Mouse (Mus musculus): ENCODE measurements around the gene Lamtor4. TPM values are rescaled to one million over a fixed set of nuclear protein-coding genes. Genes with fewer than 3 reads are reported as not detected.

Lamtor4 gene
- polyA plus RNA-seq, 1 experiment from 2014 or later: 93.6 TPM

DNA sequence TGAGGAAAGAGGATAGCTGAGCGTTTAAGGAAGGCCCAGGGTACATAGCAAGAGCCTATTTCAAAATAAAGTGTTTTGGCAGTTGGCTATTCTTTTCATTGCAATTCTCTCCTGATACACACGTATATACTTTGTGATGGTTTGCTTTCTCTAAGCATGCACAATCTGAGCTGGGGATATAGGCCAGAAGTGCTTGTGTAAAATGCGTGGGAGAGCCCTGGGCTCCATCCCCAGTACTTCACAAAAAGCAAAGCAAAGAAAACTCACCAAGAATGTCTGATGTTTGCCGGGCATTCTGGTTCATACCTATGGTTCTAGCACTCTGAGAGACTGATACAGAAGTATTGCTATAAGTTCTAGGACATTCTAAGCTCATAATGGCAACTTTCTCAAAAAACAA lies 13.7 kb downstream of the Lamtor4 start:
- Histone ChIP-seq H3K27ac (replicated peaks in 1 of 2; ENCODE audit: control insufficient read depth in 1 of 2, insufficient read depth in 1 of 2, low read depth in 2 of 2, low read length in 2 of 2) (no peak overlapping the region), H3K27me3 (ENCODE audit: control insufficient read depth, insufficient read depth, low read length) (peaks cover 23% of the 10 kb centered on the region), H3K4me2 (ENCODE audit: low read length) (no peak overlapping the region), H3K9me3 (ENCODE audit: control insufficient read depth, low read length) (no peaks in the 10 kb centered on the region), H3K4me1 (ENCODE audit: control insufficient read depth in 2 of 2, insufficient read depth in 2 of 2, low read length in 2 of 2) (peaks cover 0 to 10% of the 10 kb centered on the region in 2 experiments; a peak in 3 of 4 replicates), H3K4me3 (ENCODE audit: control insufficient read depth in 1 of 2, insufficient read depth in 1 of 2, low read depth in 1 of 2, low read length in 2 of 2) (no peak overlapping the region), H3K9ac (ENCODE audit: low read length) (no peak overlapping the region), H3K36me3 (ENCODE audit: control insufficient read depth, insufficient read depth, low read length) (0 out of 2 replicates have a peak, but pooled peaks cover 9% of the 10 kb centered on the region)
- 68% methylated on average over 4 of the region's 4 CpGs for WGBS
- ATAC-seq (ENCODE audit: insufficient number of reproducible peaks, insufficient read depth, low FRiP score, low read depth): no peak

DNA sequence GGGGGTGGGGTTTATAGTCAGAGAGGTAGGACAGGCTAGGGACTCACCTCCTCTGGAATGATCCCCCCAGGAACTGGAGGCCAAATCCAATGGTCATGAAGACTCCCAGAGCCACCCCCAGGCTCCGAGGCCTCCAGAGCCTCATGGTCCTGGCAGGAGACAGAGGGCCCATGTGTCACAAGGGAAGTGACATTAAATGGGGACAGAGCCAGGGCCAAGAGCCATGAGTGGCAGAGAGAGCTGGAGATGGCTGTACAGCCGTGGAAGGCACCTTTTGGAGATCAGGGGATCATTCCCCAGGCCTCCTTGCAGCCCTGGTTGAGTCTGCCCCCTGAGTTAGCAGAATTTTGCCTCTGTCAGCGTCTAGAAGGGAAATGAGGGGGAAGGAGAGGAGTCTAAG lies 15.9 kb downstream of the Lamtor4 start:
- no peak overlapping the region for H3K4me3 ChIP-seq (ENCODE audit: control insufficient read depth in 1 of 2, insufficient read depth in 1 of 2, low read depth in 1 of 2, low read length in 2 of 2)
- H3K4me1 ChIP-seq (ENCODE audit: control insufficient read depth in 2 of 2, insufficient read depth in 2 of 2, low read length in 2 of 2): peaks cover 0 to 5% of the 10 kb centered on the region in 2 experiments; a peak in 2 of 4 replicates
- H3K27me3 ChIP-seq (ENCODE audit: control insufficient read depth, insufficient read depth, low read length): peaks cover 23% of the 10 kb centered on the region
- no peak overlapping the region for H3K27ac ChIP-seq (replicated peaks in 1 of 2; ENCODE audit: control insufficient read depth in 1 of 2, insufficient read depth in 1 of 2, low read depth in 2 of 2, low read length in 2 of 2)
- H3K9ac ChIP-seq (ENCODE audit: low read length): no peak overlapping the region
- no peak for ATAC-seq (ENCODE audit: insufficient number of reproducible peaks, insufficient read depth, low FRiP score, low read depth)
- no peaks in the 10 kb centered on the region for H3K9me3 ChIP-seq (ENCODE audit: control insufficient read depth, low read length)
- H3K36me3 ChIP-seq (ENCODE audit: control insufficient read depth, insufficient read depth, low read length): 0 out of 2 replicates have a peak, but pooled peaks cover 3% of the 10 kb centered on the region
- 35% methylated on average over 3 of the region's 3 CpGs for WGBS
- no peak overlapping the region for H3K4me2 ChIP-seq (ENCODE audit: low read length)

DNA sequence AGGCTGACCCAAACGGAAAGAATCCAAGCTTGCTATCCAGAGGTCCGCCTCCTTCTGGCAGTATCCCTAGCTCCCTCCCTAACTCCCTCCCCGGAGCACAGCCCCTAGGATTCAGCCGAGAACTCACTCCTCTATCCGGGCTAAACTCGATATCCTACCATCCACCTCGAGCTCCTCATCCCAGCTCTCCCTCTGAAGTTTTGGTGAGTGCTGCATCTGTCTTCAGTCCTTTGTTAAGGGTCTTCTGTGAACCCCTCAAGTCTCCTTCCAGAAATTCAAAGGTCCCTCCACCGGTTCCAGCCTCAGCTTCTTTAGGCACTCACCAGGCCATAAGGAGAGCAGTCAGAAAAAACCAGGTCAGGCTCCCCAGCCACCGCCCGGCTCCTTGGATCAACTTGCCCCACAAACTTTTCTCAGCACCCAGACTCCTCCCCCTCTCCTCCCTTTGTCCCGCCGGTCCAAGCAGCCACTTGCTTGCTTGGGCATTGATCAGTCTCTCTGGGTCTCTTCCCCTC lies 17.2 kb downstream of the Lamtor4 start, which contains the start of gene Gal3st4:
TSS of gene Gal3st4 (minus strand) at position 432 of the 515 bp plus-strand sequence.
- H3K27me3 ChIP-seq (ENCODE audit: control insufficient read depth, insufficient read depth, low read length): peaks cover 26% of the 10 kb centered on the region
- H3K27ac ChIP-seq (replicated peaks in 1 of 2; ENCODE audit: control insufficient read depth in 1 of 2, insufficient read depth in 1 of 2, low read depth in 2 of 2, low read length in 2 of 2): no peak within 1 kb of the TSS
- no peaks in the 10 kb centered on the region for H3K9me3 ChIP-seq (ENCODE audit: control insufficient read depth, low read length)
- peaks cover 0 to 5% of the 10 kb centered on the region in 2 experiments; a peak in 2 of 4 replicates for H3K4me1 ChIP-seq (ENCODE audit: control insufficient read depth in 2 of 2, insufficient read depth in 2 of 2, low read length in 2 of 2)
- peak within 1 kb of the TSS; percentile 44 for H3K4me2 ChIP-seq (ENCODE audit: low read length)
- no peaks in the 10 kb centered on the region for H3K36me3 ChIP-seq (ENCODE audit: control insufficient read depth, insufficient read depth, low read length)
- ATAC-seq (ENCODE audit: insufficient number of reproducible peaks, insufficient read depth, low FRiP score, low read depth): no peak
- peak within 1 kb of the TSS; percentile 45; the same call in 1 of the 2 replicates for H3K9ac ChIP-seq (ENCODE audit: low read length)
- WGBS: under 1% methylated on average over 12 of the region's 12 CpGs
- H3K4me3 ChIP-seq (ENCODE audit: control insufficient read depth in 1 of 2, insufficient read depth in 1 of 2, low read depth in 1 of 2, low read length in 2 of 2): peak within 1 kb of the TSS; percentile 11 to 26; a peak in 3 of 4 replicates

DNA sequence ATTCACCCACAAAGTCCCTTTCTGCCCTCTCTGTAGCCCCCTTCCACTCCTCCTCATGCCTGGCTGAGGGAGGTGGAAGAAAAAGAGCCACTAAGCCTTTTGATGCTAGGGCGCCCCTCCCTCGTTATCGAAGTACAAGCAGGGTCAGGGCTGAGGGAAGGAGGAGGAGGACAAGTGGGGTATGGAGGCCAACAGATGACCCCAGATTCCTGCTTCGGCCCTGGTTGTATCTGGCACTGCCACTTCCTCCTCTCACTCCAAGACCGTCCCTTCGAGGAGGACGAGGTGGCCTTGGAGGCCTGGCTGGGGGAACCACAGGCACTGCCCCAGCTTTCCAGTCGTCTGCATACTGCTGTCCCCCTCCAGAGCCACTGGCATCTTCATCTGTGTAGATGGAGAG lies 18.9 kb downstream of the Lamtor4 start:
- Histone ChIP-seq H3K9ac (ENCODE audit: low read length) (no peak overlapping the region), H3K27me3 (ENCODE audit: control insufficient read depth, insufficient read depth, low read length) (peaks cover 26% of the 10 kb centered on the region), H3K9me3 (ENCODE audit: control insufficient read depth, low read length) (no peaks in the 10 kb centered on the region), H3K36me3 (ENCODE audit: control insufficient read depth, insufficient read depth, low read length) (no peaks in the 10 kb centered on the region), H3K4me2 (ENCODE audit: low read length) (no peak overlapping the region), H3K4me1 (ENCODE audit: control insufficient read depth in 2 of 2, insufficient read depth in 2 of 2, low read length in 2 of 2) (peaks cover 0 to 9% of the 10 kb centered on the region in 2 experiments; a peak in 2 of 4 replicates), H3K27ac (replicated peaks in 1 of 2; ENCODE audit: control insufficient read depth in 1 of 2, insufficient read depth in 1 of 2, low read depth in 2 of 2, low read length in 2 of 2) (no peak overlapping the region), H3K4me3 (ENCODE audit: control insufficient read depth in 1 of 2, insufficient read depth in 1 of 2, low read depth in 1 of 2, low read length in 2 of 2) (no peak overlapping the region)
- 73% methylated on average over 8 of the region's 8 CpGs for WGBS
- ATAC-seq (ENCODE audit: insufficient number of reproducible peaks, insufficient read depth, low FRiP score, low read depth): no peak

DNA sequence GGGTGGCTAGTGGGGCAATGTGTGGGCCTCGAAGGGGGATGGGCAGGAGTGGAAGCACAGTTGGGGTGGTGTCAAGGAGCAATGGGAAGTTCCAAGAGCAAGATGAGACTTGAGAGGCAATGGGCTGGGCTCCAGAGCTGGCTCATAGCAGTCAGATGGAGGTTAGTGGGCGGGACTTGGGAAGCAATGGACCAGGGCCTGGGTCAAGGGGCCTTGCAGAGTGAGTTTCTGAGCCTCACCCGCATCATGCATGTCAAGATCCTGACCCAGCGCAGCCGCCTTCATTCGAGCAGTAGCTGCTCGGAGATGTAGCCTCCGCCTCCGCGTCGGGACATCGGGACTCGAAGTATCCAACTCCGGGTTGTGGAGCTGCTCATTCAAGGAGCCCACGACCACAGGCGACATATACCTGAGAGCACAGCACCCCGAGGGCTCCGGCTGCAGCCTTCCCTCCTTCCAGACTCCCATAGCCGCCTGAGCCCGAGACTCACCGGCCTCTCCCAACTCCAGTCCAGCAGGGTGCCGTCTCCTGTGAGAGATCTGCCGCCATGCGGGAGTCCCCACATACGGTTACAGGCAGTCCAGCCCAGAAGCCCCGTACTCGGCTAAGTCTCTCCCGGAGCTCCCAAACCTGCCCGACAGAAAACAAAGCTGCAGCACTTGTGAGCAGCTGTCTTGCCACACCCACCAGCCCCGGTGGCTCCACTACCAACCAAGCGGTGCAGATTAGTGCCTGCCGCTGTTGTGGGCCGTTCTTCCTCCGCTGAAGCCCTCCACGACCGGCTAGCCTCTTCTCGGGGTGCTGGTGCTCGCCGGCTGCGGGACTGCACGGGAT lies 20.2 kb downstream of the Lamtor4 start:
- Histone ChIP-seq H3K4me1 (ENCODE audit: control insufficient read depth in 2 of 2, insufficient read depth in 2 of 2, low read length in 2 of 2) (peaks cover 2 to 9% of the 10 kb centered on the region in 2 experiments; a peak in 3 of 4 replicates), H3K27ac (replicated peaks in 1 of 2; ENCODE audit: control insufficient read depth in 1 of 2, insufficient read depth in 1 of 2, low read depth in 2 of 2, low read length in 2 of 2) (no peak overlapping the region), H3K27me3 (ENCODE audit: control insufficient read depth, insufficient read depth, low read length) (peaks cover 25% of the 10 kb centered on the region), H3K36me3 (ENCODE audit: control insufficient read depth, insufficient read depth, low read length) (no peaks in the 10 kb centered on the region), H3K4me3 (ENCODE audit: control insufficient read depth in 1 of 2, insufficient read depth in 1 of 2, low read depth in 1 of 2, low read length in 2 of 2) (peak overlapping the region; percentile 5 to 31; a peak in 3 of 4 replicates), H3K9ac (ENCODE audit: low read length) (peak overlapping the region; percentile 66), H3K9me3 (ENCODE audit: control insufficient read depth, low read length) (no peaks in the 10 kb centered on the region), H3K4me2 (ENCODE audit: low read length) (peak overlapping the region; percentile 66)
- WGBS: 24% methylated on average over 41 of the region's 41 CpGs
- no peak for ATAC-seq (ENCODE audit: insufficient number of reproducible peaks, insufficient read depth, low FRiP score, low read depth)

DNA sequence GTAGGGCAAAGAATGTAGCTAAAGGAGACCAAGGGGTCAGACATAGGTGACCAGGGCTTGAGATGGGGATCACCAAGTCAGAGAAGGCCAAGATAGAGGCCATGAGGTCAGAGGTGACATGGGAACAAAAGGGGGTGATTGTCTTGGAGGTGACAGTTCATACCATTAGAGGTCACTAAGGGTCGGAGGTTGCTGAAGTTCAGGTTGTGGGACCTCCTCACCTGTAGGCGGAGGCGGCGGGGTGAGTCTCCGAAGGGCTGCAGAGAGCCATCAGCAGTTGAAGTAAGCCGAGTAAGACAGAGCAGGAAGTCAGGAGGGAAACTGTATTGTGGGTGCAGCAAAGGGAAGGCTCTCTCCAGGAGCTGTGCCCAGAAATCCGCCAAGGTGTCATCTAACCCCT lies 22.7 kb downstream of the Lamtor4 start:
- Histone ChIP-seq H3K27me3 (ENCODE audit: control insufficient read depth, insufficient read depth, low read length) (peaks cover 14% of the 10 kb centered on the region; the same call in 1 of the 2 replicates), H3K4me2 (ENCODE audit: low read length) (no peak overlapping the region), H3K4me3 (ENCODE audit: control insufficient read depth in 1 of 2, insufficient read depth in 1 of 2, low read depth in 1 of 2, low read length in 2 of 2) (no peak overlapping the region), H3K9ac (ENCODE audit: low read length) (no peak overlapping the region), H3K9me3 (ENCODE audit: control insufficient read depth, low read length) (no peaks in the 10 kb centered on the region), H3K36me3 (ENCODE audit: control insufficient read depth, insufficient read depth, low read length) (no peaks in the 10 kb centered on the region), H3K27ac (replicated peaks in 1 of 2; ENCODE audit: control insufficient read depth in 1 of 2, insufficient read depth in 1 of 2, low read depth in 2 of 2, low read length in 2 of 2) (no peak overlapping the region), H3K4me1 (ENCODE audit: control insufficient read depth in 2 of 2, insufficient read depth in 2 of 2, low read length in 2 of 2) (peaks cover 3 to 4% of the 10 kb centered on the region in 2 experiments; a peak in 3 of 4 replicates)
- ATAC-seq (ENCODE audit: insufficient number of reproducible peaks, insufficient read depth, low FRiP score, low read depth): no peak
- 83% methylated on average over 7 of the region's 7 CpGs for WGBS

DNA sequence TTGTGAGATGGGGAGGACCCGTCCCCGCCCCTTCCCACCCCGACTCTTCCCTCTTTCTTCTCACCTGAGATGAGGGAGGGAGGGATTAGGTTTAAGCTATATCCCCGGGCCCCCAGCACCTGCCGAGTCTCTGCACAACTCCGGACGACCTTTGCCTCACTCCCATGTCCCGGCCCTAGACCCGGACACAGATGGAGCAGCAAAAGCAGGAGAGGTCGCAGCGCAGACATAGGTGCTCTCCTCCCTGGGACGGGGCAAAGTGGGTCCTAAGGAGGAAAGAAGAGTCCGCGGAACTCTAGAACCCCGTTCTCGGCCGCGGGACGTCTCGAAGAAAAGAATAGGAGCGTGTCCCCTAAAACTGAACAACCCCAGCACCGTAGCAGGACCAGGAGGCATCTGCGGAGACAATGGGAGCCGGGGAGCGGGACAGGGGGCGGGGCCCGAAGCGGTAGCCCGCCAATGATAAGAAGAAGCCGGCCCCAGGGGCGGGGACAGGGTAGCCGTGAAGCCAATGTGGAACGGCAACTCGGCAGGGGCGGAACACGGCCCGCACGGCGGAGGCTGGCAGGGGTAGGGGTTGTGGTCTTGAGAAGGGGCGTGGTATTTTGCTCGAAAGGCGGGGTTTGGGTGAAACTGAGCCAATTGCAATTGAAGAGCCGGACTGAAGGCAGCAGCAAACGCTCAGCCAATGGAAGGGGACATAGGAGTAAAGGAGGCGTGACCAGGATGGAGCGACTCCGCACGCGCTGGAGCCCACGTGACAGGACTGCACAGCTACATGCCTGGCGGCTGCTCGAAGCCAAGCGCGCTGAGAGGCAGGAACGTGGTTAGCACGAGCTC lies 24.5 kb downstream of the Lamtor4 start, which contains the start of the genes Gm43720, Gpc2 and Stag3:
TSS of gene Gm43720 (minus strand) at position 374 of the 840 bp plus-strand sequence.
TSS of gene Gpc2 (minus strand) at position 421 of the 840 bp plus-strand sequence.
TSS of gene Stag3 (plus strand) at position 656 of the 840 bp plus-strand sequence.
- peak; percentile 98 for ATAC-seq (ENCODE audit: insufficient number of reproducible peaks, insufficient read depth, low FRiP score, low read depth)
- under 1% methylated on average over 56 of the region's 56 CpGs for WGBS
- peaks cover 10% of the 10 kb centered on the region; the same call in 1 of the 2 replicates for H3K27me3 ChIP-seq (ENCODE audit: control insufficient read depth, insufficient read depth, low read length)
- peaks cover 3 to 4% of the 10 kb centered on the region in 2 experiments; a peak in 3 of 4 replicates for H3K4me1 ChIP-seq (ENCODE audit: control insufficient read depth in 2 of 2, insufficient read depth in 2 of 2, low read length in 2 of 2)
- H3K4me3 ChIP-seq (ENCODE audit: control insufficient read depth in 1 of 2, insufficient read depth in 1 of 2, low read depth in 1 of 2, low read length in 2 of 2): peak within 1 kb of the TSS; percentile 47 to 81
- H3K4me2 ChIP-seq (ENCODE audit: low read length): peak within 1 kb of the TSS; percentile 68
- H3K27ac ChIP-seq (replicated peaks in 1 of 2; ENCODE audit: control insufficient read depth in 1 of 2, insufficient read depth in 1 of 2, low read depth in 2 of 2, low read length in 2 of 2): no peak within 1 kb of the TSS
- no peaks in the 10 kb centered on the region for H3K36me3 ChIP-seq (ENCODE audit: control insufficient read depth, insufficient read depth, low read length)
- peak within 1 kb of the TSS; percentile 63 for H3K9ac ChIP-seq (ENCODE audit: low read length)
- H3K9me3 ChIP-seq (ENCODE audit: control insufficient read depth, low read length): no peaks in the 10 kb centered on the region
